Mouse (Mus musculus): Measurements from ENCODE around the gene Samd13. TPM values are rescaled to one million over a fixed set of nuclear protein-coding genes. Genes with fewer than 3 reads are reported as not detected.

The Samd13 gene
- polyA plus RNA-seq, 1 experiment from 2014 or later, result 0.47 TPM

GRCm38 (mm10) chr3:146658061-146658639 is 27.2 kb downstream of the Samd13 start:
- Histone ChIP-seq H3K4me3 (ENCODE audit: low read depth, low read length) (no peak overlapping the region), H3K36me3 (ENCODE audit: control insufficient read depth, insufficient read depth, low read length) (no peaks in the 10 kb centered on the region), H3K4me2 (no peak overlapping the region), H3K9me3 (ENCODE audit: control insufficient read depth, low read length) (no peaks in the 10 kb centered on the region), H3K9ac (ENCODE audit: low read depth, low read length) (no peak overlapping the region), H3K4me1 (replicated peaks; ENCODE audit: control insufficient read depth, insufficient read depth, low read length) (peaks cover 20% of the 10 kb centered on the region), H3K27ac (ENCODE audit: low read depth, low read length) (no peak overlapping the region), H3K27me3 (replicated peaks; ENCODE audit: control insufficient read depth, insufficient read depth, low read length) (no peaks in the 10 kb centered on the region)
- WGBS, result 82% methylated on average over 1 of the region's 1 CpGs
- ATAC-seq (replicated peaks; ENCODE audit: low FRiP score) (no peak), DNase-seq (ENCODE audit: low spot score) (no peak)

- 86% methylated on average over 5 of the region's 5 CpGs for WGBS
- DNase-seq (ENCODE audit: low spot score), result no peak
- H3K27ac ChIP-seq (ENCODE audit: low read depth, low read length), result no peak overlapping the region
Measured at GRCm38 (mm10) chr3:146657433-146657832, 28.0 kb downstream of the Samd13 start.

GRCm38 (mm10) chr3:146655111-146655577 is 30.2 kb downstream of the Samd13 start:
- ATAC-seq (replicated peaks; ENCODE audit: low FRiP score), result peak; percentile 63
- Histone ChIP-seq H3K27ac (ENCODE audit: low read depth, low read length) (peak overlapping the region; percentile 80), H3K4me3 (ENCODE audit: low read depth, low read length) (no peak overlapping the region), H3K4me1 (replicated peaks; ENCODE audit: control insufficient read depth, insufficient read depth, low read length) (peaks cover 20% of the 10 kb centered on the region), H3K27me3 (replicated peaks; ENCODE audit: control insufficient read depth, insufficient read depth, low read length) (no peaks in the 10 kb centered on the region), H3K9ac (ENCODE audit: low read depth, low read length) (no peak overlapping the region), H3K4me2 (peak overlapping the region; percentile 33), H3K9me3 (ENCODE audit: control insufficient read depth, low read length) (no peaks in the 10 kb centered on the region), H3K36me3 (ENCODE audit: control insufficient read depth, insufficient read depth, low read length) (no peaks in the 10 kb centered on the region)
- 40% methylated on average over 2 of the region's 2 CpGs for WGBS
- DNase-seq (ENCODE audit: low spot score), result peak; percentile 53

More at GRCm38 (mm10) chr3:146657433-146657832, 28.0 kb downstream of the Samd13 start:
- Histone ChIP-seq H3K4me3 (ENCODE audit: low read depth, low read length) (no peak overlapping the region), H3K27me3 (replicated peaks; ENCODE audit: control insufficient read depth, insufficient read depth, low read length) (no peaks in the 10 kb centered on the region), H3K9ac (ENCODE audit: low read depth, low read length) (no peak overlapping the region), H3K9me3 (ENCODE audit: control insufficient read depth, low read length) (no peaks in the 10 kb centered on the region), H3K4me1 (replicated peaks; ENCODE audit: control insufficient read depth, insufficient read depth, low read length) (peaks cover 20% of the 10 kb centered on the region), H3K4me2 (no peak overlapping the region), H3K36me3 (ENCODE audit: control insufficient read depth, insufficient read depth, low read length) (no peaks in the 10 kb centered on the region)
- ATAC-seq (replicated peaks; ENCODE audit: low FRiP score), result no peak

- Histone ChIP-seq H3K36me3 (ENCODE audit: control insufficient read depth, insufficient read depth, low read length) (no peaks in the 10 kb centered on the region), H3K27me3 (replicated peaks; ENCODE audit: control insufficient read depth, insufficient read depth, low read length) (no peaks in the 10 kb centered on the region), H3K4me2 (peak overlapping the region; percentile 32), H3K9me3 (ENCODE audit: control insufficient read depth, low read length) (no peaks in the 10 kb centered on the region), H3K4me1 (replicated peaks; ENCODE audit: control insufficient read depth, insufficient read depth, low read length) (peaks cover 20% of the 10 kb centered on the region), H3K9ac (ENCODE audit: low read depth, low read length) (peak overlapping the region; percentile 1; the same call in 1 of the 2 replicates), H3K4me3 (ENCODE audit: low read depth, low read length) (no peak overlapping the region), H3K27ac (ENCODE audit: low read depth, low read length) (0 out of 2 replicates have a peak overlapping the region, but pooled peaks have one; percentile 46)
- 38% methylated on average over 6 of the region's 6 CpGs for WGBS
- ATAC-seq (replicated peaks; ENCODE audit: low FRiP score) (peak; percentile 94), DNase-seq (ENCODE audit: low spot score) (peak; percentile 41)
Measured at GRCm38 (mm10) chr3:146653692-146654091, 31.7 kb downstream of the Samd13 start.

GRCm38 (mm10) chr3:146652431-146652830 is 33.0 kb downstream of the Samd13 start:
- Histone ChIP-seq H3K4me1 (replicated peaks; ENCODE audit: control insufficient read depth, insufficient read depth, low read length) (peaks cover 20% of the 10 kb centered on the region), H3K9ac (ENCODE audit: low read depth, low read length) (no peak overlapping the region), H3K27ac (ENCODE audit: low read depth, low read length) (no peak overlapping the region), H3K36me3 (ENCODE audit: control insufficient read depth, insufficient read depth, low read length) (no peaks in the 10 kb centered on the region), H3K27me3 (replicated peaks; ENCODE audit: control insufficient read depth, insufficient read depth, low read length) (no peaks in the 10 kb centered on the region), H3K4me3 (ENCODE audit: low read depth, low read length) (no peak overlapping the region), H3K4me2 (no peak overlapping the region), H3K9me3 (ENCODE audit: control insufficient read depth, low read length) (no peaks in the 10 kb centered on the region)
- DNase-seq (ENCODE audit: low spot score), result no peak
- WGBS, result 87% methylated on average over 5 of the region's 5 CpGs
- ATAC-seq (replicated peaks; ENCODE audit: low FRiP score), result no peak

GRCm38 (mm10) chr3:146651217-146651616 is 34.2 kb downstream of the Samd13 start, which contains the start of gene 4930503B20Rik:
Gene 4930503B20Rik (minus strand): TSS chr3:146651317.
- Histone ChIP-seq H3K9me3 (ENCODE audit: control insufficient read depth, low read length) (no peaks in the 10 kb centered on the region), H3K36me3 (ENCODE audit: control insufficient read depth, insufficient read depth, low read length) (no peaks in the 10 kb centered on the region), H3K27ac (ENCODE audit: low read depth, low read length) (no peak within 1 kb of the TSS), H3K4me2 (no peak within 1 kb of the TSS), H3K9ac (ENCODE audit: low read depth, low read length) (no peak within 1 kb of the TSS), H3K4me3 (ENCODE audit: low read depth, low read length) (no peak within 1 kb of the TSS), H3K27me3 (replicated peaks; ENCODE audit: control insufficient read depth, insufficient read depth, low read length) (no peaks in the 10 kb centered on the region), H3K4me1 (replicated peaks; ENCODE audit: control insufficient read depth, insufficient read depth, low read length) (peaks cover 20% of the 10 kb centered on the region)
- ATAC-seq (replicated peaks; ENCODE audit: low FRiP score) (no peak), DNase-seq (ENCODE audit: low spot score) (no peak)
- WGBS, result 85% methylated on average over 3 of the region's 3 CpGs

- H3K4me1 ChIP-seq (replicated peaks; ENCODE audit: control insufficient read depth, insufficient read depth, low read length), result peaks cover 20% of the 10 kb centered on the region
- H3K9ac ChIP-seq (ENCODE audit: low read depth, low read length), result no peak overlapping the region
- H3K9me3 ChIP-seq (ENCODE audit: control insufficient read depth, low read length), result no peaks in the 10 kb centered on the region
- no peak for DNase-seq (ENCODE audit: low spot score)
- H3K4me2 ChIP-seq, result no peak overlapping the region
- no peaks in the 10 kb centered on the region for H3K36me3 ChIP-seq (ENCODE audit: control insufficient read depth, insufficient read depth, low read length)
- no peak for ATAC-seq (replicated peaks; ENCODE audit: low FRiP score)
- WGBS, result 80% methylated on average over 10 of the region's 10 CpGs
- H3K27me3 ChIP-seq (replicated peaks; ENCODE audit: control insufficient read depth, insufficient read depth, low read length), result no peaks in the 10 kb centered on the region
- H3K27ac ChIP-seq (ENCODE audit: low read depth, low read length), result no peak overlapping the region
- H3K4me3 ChIP-seq (ENCODE audit: low read depth, low read length), result no peak overlapping the region
Measured at GRCm38 (mm10) chr3:146650716-146651115, 34.7 kb downstream of the Samd13 start.

GRCm38 (mm10) chr3:146649311-146649894 is 36.0 kb downstream of the Samd13 start:
- Histone ChIP-seq H3K9ac (ENCODE audit: low read depth, low read length) (no peak overlapping the region), H3K4me3 (ENCODE audit: low read depth, low read length) (no peak overlapping the region), H3K4me1 (replicated peaks; ENCODE audit: control insufficient read depth, insufficient read depth, low read length) (peaks cover 10% of the 10 kb centered on the region), H3K27ac (ENCODE audit: low read depth, low read length) (no peak overlapping the region), H3K9me3 (ENCODE audit: control insufficient read depth, low read length) (no peaks in the 10 kb centered on the region), H3K27me3 (replicated peaks; ENCODE audit: control insufficient read depth, insufficient read depth, low read length) (no peaks in the 10 kb centered on the region), H3K4me2 (no peak overlapping the region), H3K36me3 (ENCODE audit: control insufficient read depth, insufficient read depth, low read length) (no peaks in the 10 kb centered on the region)
- 84% methylated on average over 10 of the region's 10 CpGs for WGBS
- DNase-seq (ENCODE audit: low spot score) (no peak), ATAC-seq (replicated peaks; ENCODE audit: low FRiP score) (no peak)
